Mouse (Mus musculus): ENCODE measurements around the gene Itpr2.

GRCm38 (mm10) chr6:146473216-146473955, 28.6 kb downstream of the Itpr2 start:
- TF ChIP-seq CTCF (IDR thresholded peaks at IDR 0.05; ENCODE audit: low read depth, low read length) (no peak), POLR2A (IDR thresholded peaks at IDR 0.05; ENCODE audit: borderline replicate concordance, low read depth, low read length) (no peak)
